Mouse (Mus musculus) left cerebral cortex, adult 2 months (tissue): ENCODE measurements around the gene Ghr. TPM values are rescaled to one million over a fixed set of nuclear protein-coding genes. Genes with fewer than 3 reads are reported as not detected.

ENCODE experiments used
- DNase-seq, 2 experiments: peaks; one replicate each; pipeline ENCODE4 v3.0.0; 2021 to 2022; ENCODE audit warnings: low spot score in 2 of 2, mixed read lengths in 1 of 2; ENCODE audit errors: extremely low spot score in 1 of 2
- H3K27ac ChIP-seq: fragments of 200-600 bp; 2 replicates; pipeline ENCODE4 v1.8.1; 2022
- H3K4me3 ChIP-seq: fragments of 200-600 bp; 2 replicates; pipeline ENCODE4 v1.8.1; 2022
- CTCF ChIP-seq: fragments of 200-600 bp; IDR thresholded peaks from 2 replicates; pipeline ENCODE4 v1.8.1; 2022; ENCODE audit warnings: antibody characterized with exemption, mild to moderate bottlenecking, moderate library complexity
- intact Hi-C: fragments of 180-260 bp; cut with DNase I; formaldehyde crosslinking; loops from one replicate; pipeline ENCODE4 v1.15.1; 2025
- total RNA-seq, 2 experiments: library from RNA; stranded (reverse); gene quantifications; 2 replicates each; pipeline ENCODE4 v1.2.3; 2021

Gene Ghr
- total RNA-seq, 2 experiments from 2014 or later = 12.2 to 14.0 TPM

GRCm38 (mm10) chr15:3581337-3581736, 2.0 kb downstream of the Ghr start:
- Histone ChIP-seq H3K4me3 (peak overlapping the region; percentile 62), H3K27ac (no peak overlapping the region)
- intact Hi-C loops = loop anchor here (5.0 to 10.0 kb wide), 2 partner anchors 287 to 379 kb away; no protein-coding TSS in a partner anchor
- DNase-seq = no peak
- no peak for TF ChIP-seq CTCF

DNA sequence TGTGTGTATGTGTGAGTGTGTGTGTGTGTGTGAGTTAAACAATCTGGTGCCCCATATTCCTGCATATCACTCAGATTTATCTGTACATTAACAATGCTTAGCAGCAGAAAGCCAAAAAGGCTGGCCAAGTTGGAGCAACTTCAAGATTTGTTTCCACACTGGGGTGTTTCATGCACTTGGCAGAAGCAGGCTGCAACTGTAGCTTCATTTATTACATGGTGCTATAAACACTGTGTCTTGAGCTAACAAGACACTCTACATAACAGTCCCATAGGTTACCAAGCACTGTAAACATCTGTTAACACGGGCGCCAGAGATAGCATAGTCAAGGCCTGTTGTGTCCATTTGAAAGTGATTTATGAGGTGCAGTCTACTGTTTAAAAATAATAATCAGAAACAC, 3.1 kb downstream of the Ghr start:
- intact Hi-C loops = loop anchor here (5.0 to 10.0 kb wide), 2 partner anchors 285 to 378 kb away; no protein-coding TSS in a partner anchor
- H3K27ac ChIP-seq = no peak overlapping the region
- DNase-seq = no peak
- no peak for TF ChIP-seq CTCF
- no peak overlapping the region for H3K4me3 ChIP-seq

GRCm38 (mm10) chr15:3578286-3578980, 4.9 kb downstream of the Ghr start:
- Histone ChIP-seq H3K27ac (no peak overlapping the region), H3K4me3 (no peak overlapping the region)
- no peak for TF ChIP-seq CTCF
- intact Hi-C loops = no loop called here
- DNase-seq = no peak

- DNase-seq = no peak
- Histone ChIP-seq H3K27ac (no peak overlapping the region), H3K4me3 (no peak overlapping the region)
- TF ChIP-seq CTCF = no peak
- intact Hi-C loops = no loop called here
Measured at GRCm38 (mm10) chr15:3569178-3569903, 14.0 kb downstream of the Ghr start.

DNA sequence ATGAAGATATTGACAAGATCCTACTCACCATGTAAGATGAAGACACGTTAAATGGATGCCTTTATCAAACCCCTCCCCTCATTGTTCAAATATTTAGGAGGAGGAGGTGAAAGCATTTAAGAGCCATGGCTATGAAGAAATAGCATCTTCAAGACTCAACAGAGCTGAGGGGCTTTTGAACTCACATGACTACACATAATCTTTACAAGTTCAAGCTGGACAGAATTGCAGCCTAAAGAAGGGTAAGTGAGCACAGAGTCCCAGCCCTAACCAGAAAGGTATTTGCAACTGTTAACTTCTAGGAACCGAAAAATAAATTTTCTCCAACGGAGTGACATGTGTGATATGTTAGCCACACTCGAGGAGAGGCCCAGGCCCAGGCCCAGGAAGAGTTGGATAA, 18.7 kb downstream of the Ghr start:
- Histone ChIP-seq H3K4me3 (no peak overlapping the region), H3K27ac (no peak overlapping the region)
- DNase-seq = no peak
- TF ChIP-seq CTCF = no peak
- intact Hi-C loops = no loop called here

GRCm38 (mm10) chr15:3563929-3564516, 19.3 kb downstream of the Ghr start:
- no peak overlapping the region for H3K27ac ChIP-seq
- intact Hi-C loops = no loop called here
- DNase-seq = no peak
- TF ChIP-seq CTCF = no peak
- no peak overlapping the region for H3K4me3 ChIP-seq

DNA sequence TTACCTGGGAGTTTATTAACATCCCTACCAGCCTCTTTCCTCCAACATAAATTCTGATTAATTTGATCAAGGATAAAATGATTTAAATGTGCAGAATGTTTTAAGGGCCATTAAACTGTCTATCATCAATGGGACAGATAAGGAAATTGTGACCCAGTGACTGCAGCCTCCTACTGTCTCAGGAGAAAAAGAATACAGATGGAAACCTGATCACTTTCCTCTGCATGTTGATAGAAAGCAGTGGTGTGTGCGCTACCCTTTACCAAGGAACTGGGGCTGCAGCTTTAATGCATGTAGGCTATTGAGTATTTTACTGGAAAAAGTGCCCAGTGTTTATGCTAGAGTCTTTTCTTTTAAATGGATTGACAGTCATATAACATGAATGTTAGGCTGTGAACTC, 19.8 kb downstream of the Ghr start:
- intact Hi-C loops = no loop called here
- no peak for DNase-seq
- Histone ChIP-seq H3K27ac (no peak overlapping the region), H3K4me3 (no peak overlapping the region)
- TF ChIP-seq CTCF = no peak

DNA sequence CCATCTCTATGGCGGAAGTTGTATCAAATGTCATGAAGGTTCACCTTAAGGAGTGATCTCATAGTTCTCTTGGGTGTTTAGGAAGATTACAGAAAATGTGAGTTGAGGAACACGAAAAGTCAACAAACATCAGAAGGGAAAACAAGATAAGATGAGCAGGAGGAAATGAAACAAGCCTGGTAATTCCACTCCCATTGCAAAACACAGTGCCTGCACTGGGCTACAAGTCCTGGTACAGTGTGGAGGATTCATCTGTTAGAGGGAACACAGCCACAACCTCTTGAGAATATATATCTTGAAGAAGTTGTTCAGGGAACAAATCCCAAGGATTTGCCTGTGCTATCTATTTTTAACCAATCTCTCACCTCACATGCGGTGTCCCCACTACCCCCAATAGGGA, 24.8 kb downstream of the Ghr start:
- TF ChIP-seq CTCF = no peak
- DNase-seq = no peak
- no peak overlapping the region for H3K27ac ChIP-seq
- intact Hi-C loops = no loop called here
- H3K4me3 ChIP-seq = no peak overlapping the region

- DNase-seq = no peak
- no peak overlapping the region for H3K4me3 ChIP-seq
- intact Hi-C loops = no loop called here
- no peak for TF ChIP-seq CTCF
- no peak overlapping the region for H3K27ac ChIP-seq
Measured at GRCm38 (mm10) chr15:3544289-3544688, 39.0 kb downstream of the Ghr start.

- intact Hi-C loops = no loop called here
- Histone ChIP-seq H3K27ac (no peak overlapping the region), H3K4me3 (no peak overlapping the region)
Measured at GRCm38 (mm10) chr15:3536309-3536900, 46.9 kb downstream of the Ghr start.

DNA sequence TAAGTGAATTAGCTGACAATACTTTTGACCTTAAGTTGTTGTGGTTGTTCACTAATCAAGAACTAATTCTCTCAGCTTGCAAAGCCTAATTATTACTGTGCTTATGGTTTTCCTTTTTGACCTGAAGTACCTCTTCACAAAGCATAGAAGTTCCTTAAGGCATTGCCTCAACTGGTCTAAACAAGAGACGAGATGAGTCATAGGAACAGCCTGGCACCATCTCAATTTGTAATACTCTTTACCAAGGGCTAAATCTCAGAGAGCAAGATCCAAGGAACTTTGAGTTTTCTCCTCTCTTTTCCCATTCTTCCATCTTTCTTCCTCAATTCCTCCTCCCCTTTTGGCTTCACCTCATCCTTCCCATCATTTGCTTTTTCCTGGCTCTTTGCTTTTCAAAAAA, 69.3 kb downstream of the Ghr start:
- DNase-seq = no peak

More at GRCm38 (mm10) chr15:3536309-3536900, 46.9 kb downstream of the Ghr start:
- no peak for DNase-seq
- no peak for TF ChIP-seq CTCF

GRCm38 (mm10) chr15:3512380-3512779, 70.9 kb downstream of the Ghr start:
- TF ChIP-seq CTCF = no peak
- no peak overlapping the region for H3K27ac ChIP-seq
- no peak for DNase-seq
- no peak overlapping the region for H3K4me3 ChIP-seq
- intact Hi-C loops = no loop called here

More for the DNA sequence above, 69.3 kb downstream of the Ghr start:
- no peak for TF ChIP-seq CTCF
- Histone ChIP-seq H3K4me3 (no peak overlapping the region), H3K27ac (no peak overlapping the region)
- intact Hi-C loops = no loop called here
